Mouse (Mus musculus) forebrain, embryonic 16.5 days (tissue): ENCODE measurements around the gene Slc17a9. TPM values are rescaled to one million over a fixed set of nuclear protein-coding genes. Genes with fewer than 3 reads are reported as not detected.
"Not testable (repeated sequence)": the region's sequence is repeated elsewhere in the genome, so short reads cannot be mapped to it uniquely, and the experiment has no call there.

Source experiments
- ATAC-seq: fragments of 200-750 bp; cut with Nextera tagmentation; 2 replicates; pipeline ENCODE4 v1.8.0; 2017; ENCODE audit warnings: mild to moderate bottlenecking, moderate library complexity
- H3K27ac ChIP-seq: fragments of 300-500 bp; sonication (generic); 2 replicates; pipeline ENCODE4 v1.5.1; 2014; ENCODE audit warnings: low read length, control low read depth
- H3K27me3 ChIP-seq: fragments of 300-500 bp; sonication (generic); replicated peaks from 2 replicates; pipeline ENCODE4 v1.6.1; 2014; ENCODE audit warnings: low read length; ENCODE audit not compliant: control insufficient read depth, insufficient read depth
- H3K36me3 ChIP-seq: fragments of 300-500 bp; sonication (generic); 2 replicates; pipeline ENCODE4 v1.6.1; 2014; ENCODE audit not compliant: control insufficient read depth, insufficient read depth
- H3K4me1 ChIP-seq: fragments of 300-500 bp; sonication (generic); replicated peaks from 2 replicates; pipeline ENCODE4 v1.6.1; 2014; ENCODE audit warnings: low read length; ENCODE audit not compliant: control insufficient read depth, insufficient read depth
- H3K4me2 ChIP-seq: fragments of 300-500 bp; sonication (generic); 2 replicates; pipeline ENCODE4 v1.6.1; 2014; ENCODE audit warnings: mild to moderate bottlenecking, low read length, control low read depth
- H3K4me3 ChIP-seq: fragments of 300-500 bp; sonication (generic); replicated peaks from 2 replicates; pipeline ENCODE4 v1.5.1; 2014; ENCODE audit warnings: mild to moderate bottlenecking, low read length, control low read depth
- H3K9ac ChIP-seq: fragments of 300-500 bp; sonication (generic); replicated peaks from 2 replicates; pipeline ENCODE4 v1.6.1; 2014; ENCODE audit warnings: low read depth, low read length, control low read depth
- H3K9me3 ChIP-seq: fragments of 300-500 bp; sonication (generic); 2 replicates; pipeline ENCODE4 v1.6.1; 2016; ENCODE audit warnings: low read length; ENCODE audit not compliant: control insufficient read depth
- WGBS: fragments of 180-500 bp; shearing (Covaris S2); extraction: QIAGEN DNeasy Blood & Tissue Kit; methylation state at CpG from one replicate; pipeline ENCODE4 v1.1.7; 2014; 5-methylcytosine and 5-hydroxymethylcytosine counted together
- polyA plus RNA-seq: library from polyadenylated mRNA; unstranded; fragments of >200 nt; fragmentation: Nextera tagmentation; extraction: Ambion mirVana; gene quantifications from 2 replicates; pipeline ENCODE4 v1.2.1, GENCODE M21; 2015

The Slc17a9 gene
- polyA plus RNA-seq, 1 experiment from 2014 or later, result 0.22 TPM

GRCm38 (mm10) chr2:180705975-180706374, 19.1 kb upstream of the Slc17a9 start:
- peaks cover 28% of the 10 kb centered on the region for H3K4me1 ChIP-seq
- H3K27ac ChIP-seq, result no peak overlapping the region
- H3K27me3 ChIP-seq, result no peaks in the 10 kb centered on the region
- no peak for ATAC-seq
- WGBS, result 87% methylated on average over 5 of the region's 5 CpGs
- H3K36me3 ChIP-seq, result no peaks in the 10 kb centered on the region; the same call in 1 of the 2 replicates
- no peak overlapping the region for H3K4me2 ChIP-seq
- H3K4me3 ChIP-seq, result no peak overlapping the region
- no peak overlapping the region for H3K9ac ChIP-seq
- H3K9me3 ChIP-seq, result no peaks in the 10 kb centered on the region

DNA sequence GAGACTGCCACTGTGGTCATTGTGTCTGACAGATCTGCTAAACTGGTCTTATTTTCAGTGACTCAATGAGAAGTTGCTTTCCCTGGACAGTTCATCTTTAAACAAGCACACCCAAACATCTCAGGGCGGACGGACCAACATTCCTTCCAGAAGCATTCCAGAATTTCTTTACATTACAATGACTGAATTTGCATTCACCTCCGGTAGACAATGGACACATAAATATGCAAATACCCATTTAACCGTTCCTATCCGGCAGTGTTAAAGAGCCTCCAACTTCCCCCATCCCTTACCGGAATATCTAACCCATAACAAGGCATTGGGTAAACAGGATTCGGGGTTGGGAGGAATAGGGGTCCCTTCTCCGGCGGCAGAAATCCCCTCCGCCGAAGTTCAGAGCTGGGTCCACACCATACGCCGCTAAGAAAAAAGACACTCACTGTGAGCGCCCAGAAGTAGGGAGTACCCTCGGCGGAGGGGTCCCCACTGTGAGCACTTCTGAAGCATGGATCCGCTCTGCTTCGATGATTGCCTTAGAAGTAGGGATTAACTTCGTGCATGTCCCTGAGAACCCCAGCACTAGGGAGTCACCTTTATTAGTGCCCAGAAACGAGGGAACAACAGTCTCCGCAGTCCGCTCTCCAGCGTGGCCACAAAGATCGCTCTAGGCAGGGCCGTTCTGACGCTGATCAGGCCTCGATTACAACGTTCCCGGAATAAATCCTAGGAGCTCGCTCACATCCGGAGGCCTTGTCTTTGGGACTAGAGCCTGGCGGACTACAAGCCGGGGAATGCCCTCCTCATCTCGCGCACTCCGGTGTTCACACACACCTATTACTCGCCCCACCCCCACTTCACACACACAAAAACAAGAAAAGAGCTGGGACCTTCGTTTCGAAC, 15.8 kb upstream of the Slc17a9 start:
- Histone ChIP-seq H3K4me2 (peak overlapping the region; percentile 97), H3K4me3 (peak overlapping the region; percentile 98), H3K27ac (peak overlapping the region; percentile 77), H3K9ac (peak overlapping the region; percentile 83), H3K4me1 (peaks cover 26% of the 10 kb centered on the region), H3K36me3 (peaks cover 5% of the 10 kb centered on the region), H3K9me3 (no peaks in the 10 kb centered on the region), H3K27me3 (no peaks in the 10 kb centered on the region)
- ATAC-seq, result peak; percentile 61
- WGBS, result 0% methylated on average over 39 of the region's 39 CpGs

DNA sequence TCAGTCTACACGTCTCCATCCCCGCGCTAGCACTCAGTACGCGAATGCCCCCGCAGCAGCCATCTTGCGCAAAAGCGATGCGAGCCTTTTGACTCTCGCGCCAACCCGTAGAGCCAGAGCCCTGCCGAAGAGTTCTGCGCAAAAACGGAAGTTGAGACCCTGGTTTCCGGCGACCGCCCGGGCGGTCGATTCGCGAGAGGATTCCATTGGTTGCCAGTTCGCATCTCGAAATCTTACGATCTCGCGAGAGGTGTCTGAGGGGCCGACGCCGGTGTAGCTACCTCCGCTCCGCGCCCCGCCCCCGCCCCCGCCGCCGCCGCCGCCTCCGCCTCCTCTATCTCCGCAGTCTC, 15.2 kb upstream of the Slc17a9 start, which contains the start of the genes Dido1 and Gid8:
Gene Dido1 (minus strand): TSS at position 77 of the 350 bp plus-strand sequence.
Gene Gid8 (plus strand): TSS at position 195 of the 350 bp plus-strand sequence.
- Histone ChIP-seq H3K4me3 (peak within 1 kb of the TSS; percentile 98), H3K9ac (peak within 1 kb of the TSS; percentile 97), H3K27ac (peak within 1 kb of the TSS; percentile 77), H3K27me3 (no peaks in the 10 kb centered on the region), H3K9me3 (no peaks in the 10 kb centered on the region), H3K4me2 (peak within 1 kb of the TSS; percentile 97), H3K36me3 (peaks cover 11% of the 10 kb centered on the region), H3K4me1 (peaks cover 26% of the 10 kb centered on the region)
- under 1% methylated on average over 43 of the region's 43 CpGs for WGBS
- peak; percentile 96 for ATAC-seq

GRCm38 (mm10) chr2:180710276-180711155, 14.5 kb upstream of the Slc17a9 start:
- 2% methylated on average over 64 of the region's 64 CpGs for WGBS
- Histone ChIP-seq H3K9me3 (no peaks in the 10 kb centered on the region), H3K4me3 (peak overlapping the region; percentile 98), H3K27me3 (no peaks in the 10 kb centered on the region), H3K4me2 (peak overlapping the region; percentile 77), H3K36me3 (peaks cover 11% of the 10 kb centered on the region), H3K27ac (peak overlapping the region; percentile 76), H3K9ac (peak overlapping the region; percentile 97), H3K4me1 (peaks cover 26% of the 10 kb centered on the region)
- ATAC-seq, result peak; percentile 54; the same call in 1 of the 2 replicates

GRCm38 (mm10) chr2:180711527-180711926, 13.5 kb upstream of the Slc17a9 start:
- Histone ChIP-seq H3K4me2 (peak overlapping the region; percentile 77), H3K27me3 (no peaks in the 10 kb centered on the region), H3K4me3 (no peak overlapping the region), H3K9ac (no peak overlapping the region), H3K27ac (no peak overlapping the region), H3K36me3 (peaks cover 11% of the 10 kb centered on the region), H3K9me3 (no peaks in the 10 kb centered on the region), H3K4me1 (peaks cover 26% of the 10 kb centered on the region)
- no peak for ATAC-seq
- WGBS, result 67% methylated on average over 4 of the region's 4 CpGs

GRCm38 (mm10) chr2:180712037-180712689, 12.9 kb upstream of the Slc17a9 start:
- Histone ChIP-seq H3K4me2 (no peak overlapping the region), H3K4me1 (peaks cover 26% of the 10 kb centered on the region), H3K27me3 (no peaks in the 10 kb centered on the region), H3K27ac (no peak overlapping the region), H3K9me3 (no peaks in the 10 kb centered on the region), H3K9ac (no peak overlapping the region), H3K4me3 (no peak overlapping the region), H3K36me3 (peaks cover 11% of the 10 kb centered on the region)
- no peak for ATAC-seq
- 89% methylated on average over 5 of the region's 5 CpGs for WGBS

GRCm38 (mm10) chr2:180722748-180723147, 2.3 kb upstream of the Slc17a9 start:
- H3K9ac ChIP-seq, ATAC-seq, H3K27me3 ChIP-seq, H3K4me3 ChIP-seq, H3K27ac ChIP-seq, H3K9me3 ChIP-seq, H3K4me2 ChIP-seq, H3K4me1 ChIP-seq: not testable (repeated sequence)
- peaks cover 39% of the 10 kb centered on the region for H3K36me3 ChIP-seq
- WGBS, result 91% methylated on average over 5 of the region's 5 CpGs

DNA sequence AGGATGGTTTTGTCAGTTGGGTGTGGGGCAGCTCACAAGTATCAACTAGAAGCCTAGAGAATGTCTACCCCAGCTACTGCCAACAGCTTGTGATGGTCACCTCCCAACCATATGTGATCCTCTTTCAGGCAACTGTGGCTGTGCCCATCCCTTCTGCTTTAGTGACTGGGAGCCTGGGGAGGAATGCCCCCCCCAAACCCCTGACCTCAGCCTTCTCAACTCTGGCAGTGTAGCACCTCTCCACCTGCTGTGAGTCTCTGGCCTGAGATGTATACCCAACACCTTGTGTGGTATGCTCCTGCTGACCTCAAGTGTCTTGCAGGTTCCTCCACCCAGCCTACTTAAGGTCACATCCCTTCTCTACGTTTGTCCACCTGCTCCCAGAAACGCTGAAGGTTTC, 1.2 kb upstream of the Slc17a9 start:
- Histone ChIP-seq H3K27ac (no peak overlapping the region), H3K9me3 (no peaks in the 10 kb centered on the region), H3K9ac (no peak overlapping the region), H3K4me1 (no peaks in the 10 kb centered on the region), H3K4me2 (no peak overlapping the region), H3K27me3 (no peaks in the 10 kb centered on the region), H3K4me3 (no peak overlapping the region), H3K36me3 (peaks cover 32% of the 10 kb centered on the region)
- ATAC-seq, result no peak
- 76% methylated on average over 2 of the region's 2 CpGs for WGBS

DNA sequence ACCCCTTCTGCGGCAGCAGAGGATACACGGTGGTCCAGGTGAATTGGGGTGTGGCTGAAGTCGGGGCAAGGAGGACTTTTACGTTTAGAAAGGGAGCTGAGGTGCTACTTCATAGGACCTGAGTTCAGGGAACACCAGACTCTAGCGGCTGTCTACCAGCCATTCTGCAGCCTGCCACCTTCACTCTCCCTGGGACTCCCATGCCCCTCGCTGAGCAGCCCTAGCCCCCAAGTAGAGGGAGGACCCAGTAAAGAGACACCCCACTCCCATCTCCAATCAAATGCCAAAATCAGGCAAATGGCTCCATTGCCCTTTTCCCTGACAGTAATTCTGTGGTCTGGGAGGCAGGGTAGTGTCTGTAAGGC, 333 bp downstream of the Slc17a9 start:
- Histone ChIP-seq H3K27me3 (no peaks in the 10 kb centered on the region), H3K36me3 (peaks cover 21% of the 10 kb centered on the region), H3K9me3 (no peaks in the 10 kb centered on the region), H3K4me2 (no peak overlapping the region), H3K27ac (no peak overlapping the region), H3K9ac (no peak overlapping the region), H3K4me1 (no peaks in the 10 kb centered on the region), H3K4me3 (no peak overlapping the region)
- ATAC-seq, result no peak
- 14% methylated on average over 6 of the region's 6 CpGs for WGBS
